Mouse (Mus musculus): ENCODE data around the gene Hprt.
"Not testable (repeated sequence)": the region's sequence is repeated elsewhere in the genome, so short reads cannot be mapped to it uniquely, and the experiment has no call there.

Gene Hprt

DNA sequence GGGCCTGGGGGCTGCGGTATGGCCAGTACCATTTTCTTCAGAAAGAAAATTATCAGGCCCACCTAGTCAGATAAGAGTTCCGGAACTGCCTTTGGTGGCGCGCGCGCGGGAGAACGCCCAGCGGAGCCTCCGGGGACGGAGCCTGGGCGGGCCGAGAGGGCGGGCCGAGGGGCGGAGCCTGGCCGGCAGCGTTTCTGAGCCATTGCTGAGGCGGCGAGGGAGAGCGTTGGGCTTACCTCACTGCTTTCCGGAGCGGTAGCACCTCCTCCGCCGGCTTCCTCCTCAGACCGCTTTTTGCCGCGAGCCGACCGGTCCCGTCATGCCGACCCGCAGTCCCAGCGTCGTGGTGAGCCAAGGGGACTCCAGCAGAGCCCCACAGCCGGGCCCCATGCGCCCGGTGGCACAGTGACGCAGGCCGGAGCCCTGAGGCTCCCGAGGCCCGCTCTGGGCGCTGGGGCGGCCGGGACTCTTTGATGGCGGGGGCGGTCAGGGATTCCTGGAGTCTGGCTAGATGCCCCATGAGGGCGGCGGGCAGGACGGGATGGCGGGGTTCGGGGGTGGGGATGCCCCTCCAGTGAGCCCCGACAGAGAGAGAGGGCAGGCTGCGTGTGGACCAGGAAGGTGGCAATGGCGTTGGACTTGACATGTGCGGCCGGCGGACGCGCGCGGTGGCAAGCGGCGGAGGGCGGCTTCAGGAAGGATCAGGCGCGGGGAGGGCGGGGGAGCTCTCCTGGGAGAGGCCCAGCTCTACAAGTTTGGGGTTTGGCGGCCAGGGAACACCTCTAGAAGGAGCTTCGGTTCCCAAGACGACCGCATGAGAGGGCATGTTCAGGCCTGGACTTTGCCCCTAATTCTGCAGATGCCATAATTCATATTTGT lies at the start of gene Hprt:
Gene Hprt, plus strand, starts transcription at position 233 of the 879 bp plus-strand sequence.
- DNase-seq (ENCODE audit: low spot score) = peak; percentile 85

DNA sequence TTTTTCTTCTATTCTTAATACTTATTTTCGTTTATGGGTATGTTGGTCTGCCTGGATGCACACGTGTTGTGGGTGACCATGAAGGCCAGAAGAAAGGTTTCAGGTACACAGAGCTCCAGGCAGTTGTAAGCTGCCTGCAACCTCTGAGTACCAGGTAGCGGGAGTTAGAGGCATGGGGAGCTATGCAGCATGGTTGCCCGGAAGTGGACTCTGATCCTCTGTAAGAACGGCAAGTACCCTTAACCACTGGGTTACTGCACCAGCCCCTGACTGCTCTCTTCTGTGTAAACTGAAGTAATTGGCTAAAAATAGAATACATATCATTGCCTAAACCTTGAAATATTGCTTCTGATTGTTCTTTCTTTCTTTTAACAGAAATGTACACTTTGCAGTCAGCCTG lies 42.4 kb upstream of the Hprt start:
- no peak for DNase-seq (ENCODE audit: low spot score)

DNA sequence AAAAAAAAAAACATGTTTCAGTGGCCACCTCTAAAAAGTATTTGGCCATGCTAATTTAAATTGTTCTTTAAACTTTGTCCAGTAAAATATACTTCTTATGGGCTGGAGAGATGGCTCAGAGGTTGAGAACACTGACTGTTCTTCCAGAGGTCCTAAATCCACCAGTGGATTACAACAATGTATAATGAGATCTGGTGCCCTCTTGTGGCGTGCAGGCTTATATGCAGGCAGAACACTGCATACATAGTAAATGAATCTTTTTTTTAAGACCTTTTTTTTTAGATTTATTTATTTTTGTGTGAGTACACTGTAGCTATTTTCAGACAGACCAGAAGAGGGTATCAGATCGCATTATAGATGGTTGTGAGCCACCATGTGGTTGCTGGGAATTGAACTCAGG lies 38.2 kb upstream of the Hprt start:
- DNase-seq (ENCODE audit: low spot score) = peak; percentile 54

DNA sequence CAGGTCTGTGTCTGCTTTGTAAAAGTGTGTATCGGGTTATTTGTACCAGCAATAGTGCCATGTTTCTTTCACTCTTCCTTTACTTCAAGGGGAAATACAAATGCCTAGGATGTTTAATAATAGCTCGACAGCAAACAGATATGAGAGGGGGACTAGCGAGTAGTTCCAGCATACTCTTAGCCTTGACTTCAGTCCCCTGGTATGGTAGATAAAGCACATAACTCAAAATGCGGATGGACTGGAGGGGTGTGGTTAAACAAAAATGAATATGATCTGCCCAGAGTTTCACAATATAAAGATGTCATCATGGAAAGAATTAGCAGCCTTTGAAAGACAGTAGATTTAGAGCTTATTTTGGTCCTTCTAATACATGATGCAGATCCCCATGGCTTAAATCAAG lies 31.0 kb upstream of the Hprt start:
- no peak for DNase-seq (ENCODE audit: low spot score)

DNA sequence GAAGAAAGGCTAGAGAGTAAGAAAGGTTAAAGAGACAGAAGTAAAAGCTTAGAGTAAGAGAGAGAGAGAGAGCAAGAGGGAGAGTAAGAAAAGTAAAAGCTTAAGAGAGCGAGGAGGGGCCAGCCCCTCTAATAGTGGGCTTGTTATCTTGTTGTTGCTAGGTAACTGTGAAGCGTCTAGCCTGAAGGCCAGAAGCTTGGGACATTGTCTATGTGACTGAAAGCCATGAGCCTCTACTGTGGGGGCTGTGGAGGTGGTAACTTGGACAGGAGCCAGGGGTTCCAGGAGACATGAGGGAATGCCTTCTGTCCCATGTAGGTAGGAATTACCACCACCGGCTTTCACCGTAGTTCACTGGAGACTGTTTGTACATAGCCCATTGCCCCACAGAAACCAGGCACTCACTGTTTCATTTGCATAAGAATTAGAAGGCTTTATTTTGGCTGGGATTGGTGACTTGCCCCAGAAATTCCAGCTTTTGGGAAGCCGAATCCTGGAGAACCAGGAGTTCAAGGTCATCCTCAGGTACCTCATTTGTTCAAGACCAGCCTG lies 26.3 kb upstream of the Hprt start:
- DNase-seq (ENCODE audit: low spot score) = peak; percentile 19

DNA sequence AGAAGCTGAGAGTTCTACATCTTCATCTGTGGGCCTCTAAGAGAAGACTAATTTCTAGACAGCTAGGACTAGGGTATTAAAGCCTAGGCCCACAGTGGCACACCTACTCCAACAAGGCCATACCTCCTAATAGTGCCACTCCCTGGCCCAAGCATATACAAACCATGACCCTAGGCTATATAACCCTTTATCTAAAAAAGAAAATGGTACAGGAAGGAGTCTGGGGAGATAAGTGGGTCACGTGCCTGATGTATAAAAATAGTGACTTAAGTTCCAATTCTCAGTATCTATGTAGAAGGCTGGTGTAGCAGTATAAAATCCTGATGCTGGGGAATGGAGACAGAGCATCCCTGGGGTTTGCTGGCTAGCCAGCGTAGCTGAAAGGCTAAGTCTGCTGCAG lies 22.8 kb upstream of the Hprt start:
- no peak for DNase-seq (ENCODE audit: low spot score)

DNA sequence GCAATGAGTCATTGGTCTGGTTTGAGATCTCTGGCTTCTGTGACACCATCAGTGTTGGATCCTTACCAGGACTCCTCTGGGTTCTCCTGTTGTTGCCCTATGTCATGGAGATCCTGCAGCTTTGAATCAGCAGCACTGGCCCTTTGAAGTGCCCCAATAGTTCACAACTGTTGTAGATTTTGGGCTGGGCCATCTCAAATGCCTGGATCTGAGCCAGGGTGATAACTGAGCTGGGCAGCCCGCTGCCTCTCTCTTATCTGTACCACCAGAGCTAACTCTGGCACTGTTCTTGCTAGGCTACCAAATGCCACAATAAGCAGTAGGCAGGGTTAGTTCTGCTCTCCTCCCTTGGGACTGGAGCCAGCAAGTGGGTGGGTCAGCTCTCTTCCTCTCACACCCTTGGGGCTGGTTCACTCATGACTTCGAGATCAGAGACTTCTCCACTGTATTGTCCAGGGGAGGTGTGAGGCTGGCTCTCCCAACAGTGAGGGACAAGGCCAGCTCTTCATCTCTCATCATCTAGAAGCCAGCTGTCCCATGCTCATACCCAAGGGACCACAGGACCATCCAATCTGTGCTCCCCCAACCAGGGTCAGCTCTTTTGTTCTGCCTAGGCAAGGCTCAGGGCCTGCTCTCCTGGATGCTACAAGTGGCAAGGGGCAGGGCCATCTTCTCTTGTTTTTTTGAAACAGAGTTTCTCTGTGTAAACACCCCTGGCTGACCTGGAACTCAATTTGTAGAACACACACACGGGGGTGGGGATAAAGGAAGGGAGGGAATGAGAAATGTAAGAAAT lies 16.5 kb upstream of the Hprt start:
- DNase-seq (ENCODE audit: low spot score) = no peak

DNA sequence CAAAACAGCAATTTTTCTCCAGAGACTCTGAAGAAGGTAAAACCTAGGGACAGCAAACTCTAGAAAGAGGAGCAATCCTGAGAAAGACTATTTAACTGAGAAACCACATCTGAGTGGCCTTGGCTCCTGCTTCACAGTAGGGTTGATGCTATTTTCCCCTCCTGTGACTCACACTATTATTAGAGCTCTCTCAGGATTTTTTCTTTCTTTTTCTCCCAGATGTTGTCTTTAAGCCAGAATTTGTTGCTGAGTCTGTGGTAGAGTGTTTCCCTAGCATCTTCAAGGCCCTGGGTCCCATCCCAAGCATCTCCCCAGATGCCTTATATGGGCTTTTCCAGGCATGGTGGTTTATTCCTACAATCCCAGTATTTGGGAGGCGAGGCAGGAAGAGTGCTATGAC lies 15.8 kb upstream of the Hprt start:
- DNase-seq (ENCODE audit: low spot score) = no peak

DNA sequence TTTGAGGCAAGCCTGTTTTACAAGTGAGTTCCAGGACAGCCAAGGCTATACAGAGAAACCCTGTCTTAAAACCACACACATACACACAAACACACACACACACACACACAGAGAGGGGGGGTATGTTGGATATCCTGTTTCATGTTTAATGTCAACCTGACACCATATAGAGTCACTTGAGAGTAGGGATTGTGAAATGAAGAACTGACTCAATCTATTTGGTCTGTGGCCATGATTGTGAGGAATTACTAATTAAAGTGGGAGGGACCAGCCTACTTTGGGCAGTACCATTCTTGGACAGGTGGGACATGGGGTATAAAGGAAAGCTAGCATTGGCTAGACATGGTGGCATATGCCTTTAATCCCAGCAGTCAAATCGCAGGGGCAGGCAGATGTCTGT lies 15.3 kb upstream of the Hprt start:
- no peak for DNase-seq (ENCODE audit: low spot score)

DNA sequence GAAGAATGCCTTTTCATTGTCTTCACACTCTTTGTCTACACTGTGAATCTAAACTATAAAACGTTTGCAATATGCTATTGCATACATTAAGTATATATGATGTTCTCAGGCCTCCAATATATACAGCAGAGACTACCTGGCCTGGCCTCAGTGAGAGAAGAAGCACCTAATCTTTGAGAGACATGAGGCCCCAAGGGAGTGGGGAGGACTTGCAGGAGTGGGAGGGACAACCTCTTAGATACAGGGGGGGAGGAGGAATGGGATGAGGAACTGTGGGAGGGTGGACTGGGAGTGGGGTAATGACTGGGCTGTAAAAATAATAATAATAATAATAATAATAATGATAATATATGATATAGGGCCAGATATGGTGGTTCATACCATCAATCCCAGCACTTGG lies 9.4 kb upstream of the Hprt start:
- no peak for DNase-seq (ENCODE audit: low spot score)

DNA sequence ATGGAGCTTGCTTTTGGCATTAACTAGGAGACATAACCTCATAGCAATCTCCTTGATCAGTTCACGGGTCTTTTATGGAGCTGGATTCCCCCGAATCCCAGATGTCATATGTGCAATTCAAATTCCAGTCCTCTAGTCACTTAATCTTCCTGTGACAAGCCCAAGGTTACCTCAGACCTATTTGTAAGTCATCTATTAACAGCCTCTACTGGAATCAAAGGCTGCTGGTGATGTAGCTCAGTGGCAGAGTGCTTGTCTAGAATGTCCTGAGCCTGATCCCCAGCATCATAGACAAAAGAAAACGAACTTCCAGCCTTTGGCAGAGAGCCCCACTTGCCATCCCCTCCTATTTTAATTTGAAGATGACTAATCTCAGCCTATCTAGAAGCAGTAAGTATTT lies 6.6 kb upstream of the Hprt start:
- no peak for DNase-seq (ENCODE audit: low spot score)

DNA sequence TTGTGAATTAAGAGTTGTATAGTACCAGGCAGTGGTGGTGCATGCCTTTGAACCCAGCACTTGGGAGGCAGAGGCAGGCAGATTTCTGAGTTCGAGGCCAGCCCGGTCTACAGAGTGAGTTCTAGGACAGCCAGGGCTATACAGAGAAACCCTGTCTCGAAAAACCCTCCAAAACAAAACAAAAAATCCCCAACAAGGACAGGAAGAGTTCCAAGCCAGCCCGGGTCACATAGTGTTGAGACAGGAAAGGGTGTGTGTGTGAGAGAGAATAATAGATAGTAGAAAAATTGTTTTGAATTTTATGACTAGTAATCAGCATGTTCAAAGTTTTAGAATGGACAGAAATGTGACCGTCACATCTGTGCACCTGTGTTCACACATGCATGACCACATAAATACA lies 6.8 kb downstream of the Hprt start:
- DNase-seq (ENCODE audit: low spot score) = not testable (repeated sequence)

DNA sequence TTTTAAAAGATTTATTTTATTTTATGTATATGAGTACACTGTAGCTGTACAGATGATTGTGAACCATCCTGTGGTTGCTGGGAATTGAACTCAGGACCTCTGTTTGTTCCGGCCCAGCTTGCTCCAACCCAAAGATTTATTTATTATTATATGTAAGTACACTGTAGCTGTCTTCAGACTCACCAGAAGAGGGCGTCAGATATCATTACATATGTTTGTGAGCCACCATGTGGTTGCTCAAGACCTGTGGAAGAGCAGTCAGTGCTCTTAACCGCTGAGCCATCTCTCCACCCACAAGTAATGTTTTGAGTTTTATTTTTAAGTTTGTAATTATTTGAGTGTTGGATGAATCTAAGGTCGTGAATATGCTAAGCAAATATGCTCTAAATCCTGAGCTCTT lies 16.9 kb downstream of the Hprt start:
- DNase-seq (ENCODE audit: low spot score) = peak; percentile 21

DNA sequence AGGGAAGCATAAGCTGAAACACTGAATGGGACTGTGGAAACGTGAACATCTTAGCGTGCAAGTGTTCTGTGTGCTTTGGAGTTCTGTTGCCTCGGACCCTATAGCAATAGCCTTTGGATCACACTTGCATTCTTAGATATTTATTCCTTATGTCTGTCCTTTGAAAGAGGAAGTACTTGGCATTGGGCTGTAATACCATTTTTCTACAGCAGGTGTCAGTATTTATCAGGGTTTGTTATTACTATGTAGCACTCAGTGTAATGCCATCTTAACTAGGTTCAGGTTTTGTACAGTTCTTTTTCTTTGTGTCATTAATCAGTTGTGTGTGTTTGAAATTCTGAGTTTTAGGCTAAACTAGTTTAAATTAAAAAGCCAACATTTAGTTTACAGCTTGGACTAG lies 18.1 kb downstream of the Hprt start:
- DNase-seq (ENCODE audit: low spot score) = peak; percentile 87

DNA sequence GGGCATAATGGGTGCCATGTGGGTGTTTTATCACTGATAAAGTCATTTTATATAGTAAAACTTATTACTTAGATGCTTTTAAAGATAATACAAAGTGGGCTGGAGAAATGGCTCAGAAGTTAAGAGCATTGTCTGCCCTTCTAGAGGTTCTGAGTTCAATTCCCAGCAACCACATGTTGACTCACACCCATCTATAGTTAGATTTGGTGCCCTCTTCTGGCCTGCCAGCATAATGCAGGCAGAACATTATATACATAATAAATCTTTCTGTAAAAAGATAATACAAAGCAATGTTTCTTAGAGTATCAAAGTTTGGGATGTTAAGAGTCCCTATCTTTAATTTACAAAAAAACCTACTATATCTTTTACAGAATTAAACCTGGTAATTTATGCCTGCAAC lies 27.6 kb downstream of the Hprt start:
- peak; percentile 17 for DNase-seq (ENCODE audit: low spot score)

DNA sequence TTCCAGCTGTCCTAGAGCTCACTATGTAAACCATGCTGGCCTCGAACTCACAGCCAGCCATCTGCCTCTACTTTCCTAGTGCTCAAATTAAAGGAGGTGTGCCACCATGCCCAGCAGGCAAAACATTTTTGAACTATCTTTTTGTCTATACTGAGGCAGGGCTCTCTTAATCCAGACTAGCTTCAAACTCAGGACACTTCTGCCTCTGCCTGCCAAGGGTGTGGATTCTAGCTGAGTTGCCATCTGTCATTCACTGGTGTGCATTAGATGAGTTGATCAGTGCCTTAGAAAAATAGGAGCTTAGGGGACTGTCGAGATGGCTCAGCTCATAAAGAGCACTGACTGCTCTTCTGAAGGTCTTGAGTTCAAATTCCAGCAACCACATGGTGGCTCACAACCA lies 35.1 kb downstream of the Hprt start:
- no peak for DNase-seq (ENCODE audit: low spot score)

DNA sequence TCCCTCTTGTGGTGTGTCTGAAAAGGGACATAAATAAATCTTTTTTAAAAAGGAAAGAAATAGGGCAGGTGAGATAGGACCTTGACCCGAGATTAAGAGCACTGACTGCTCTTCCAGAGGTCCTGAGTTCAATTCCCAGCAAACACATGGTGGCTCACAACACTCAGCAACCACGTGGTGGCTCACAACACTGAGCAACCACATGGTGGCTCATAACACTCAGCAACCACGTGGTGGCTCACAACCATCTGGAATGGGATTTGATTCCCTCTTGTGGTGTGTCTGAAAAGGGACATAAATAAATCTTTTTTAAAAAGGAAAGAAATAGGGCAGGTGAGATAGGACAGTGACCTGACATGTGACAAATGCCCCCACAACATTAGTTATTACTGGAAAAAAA lies 36.3 kb downstream of the Hprt start:
- peak; percentile 20 for DNase-seq (ENCODE audit: low spot score)

DNA sequence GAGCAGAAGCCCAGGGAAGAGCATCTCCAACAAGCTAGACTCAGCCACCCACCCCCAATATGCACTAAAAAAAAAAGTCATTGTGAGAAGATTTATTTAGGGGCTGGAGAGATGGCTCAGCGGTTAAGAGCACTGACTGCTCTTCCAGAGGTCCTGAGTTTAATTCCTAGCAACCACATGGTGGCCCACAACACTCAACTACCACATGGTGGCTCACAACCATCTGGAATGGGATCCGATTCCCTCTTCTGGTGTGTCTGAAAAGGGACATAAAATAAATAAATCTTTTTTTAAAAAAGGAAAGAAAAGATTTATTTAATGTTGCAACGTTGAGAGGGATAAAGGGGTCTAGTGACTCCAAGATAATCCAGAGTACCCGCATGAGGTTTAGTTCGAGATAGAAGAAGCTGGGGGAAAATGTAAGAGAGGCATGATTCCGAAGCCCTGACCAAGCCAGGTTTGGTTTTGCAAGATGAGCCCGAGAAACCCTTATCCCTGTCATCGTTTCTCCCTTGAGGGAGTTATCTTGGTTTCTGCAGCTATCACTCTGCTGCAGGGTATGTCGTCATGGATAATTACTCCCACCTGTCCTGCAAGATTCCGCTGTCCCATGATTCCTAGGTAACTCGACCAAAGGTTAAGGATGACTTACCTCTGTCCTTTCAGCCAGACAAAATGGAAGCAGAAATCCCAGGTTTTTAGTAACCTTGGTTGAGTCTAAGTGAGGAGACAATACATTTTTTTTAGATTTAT lies 37.7 kb downstream of the Hprt start:
- no peak for DNase-seq (ENCODE audit: low spot score)

DNA sequence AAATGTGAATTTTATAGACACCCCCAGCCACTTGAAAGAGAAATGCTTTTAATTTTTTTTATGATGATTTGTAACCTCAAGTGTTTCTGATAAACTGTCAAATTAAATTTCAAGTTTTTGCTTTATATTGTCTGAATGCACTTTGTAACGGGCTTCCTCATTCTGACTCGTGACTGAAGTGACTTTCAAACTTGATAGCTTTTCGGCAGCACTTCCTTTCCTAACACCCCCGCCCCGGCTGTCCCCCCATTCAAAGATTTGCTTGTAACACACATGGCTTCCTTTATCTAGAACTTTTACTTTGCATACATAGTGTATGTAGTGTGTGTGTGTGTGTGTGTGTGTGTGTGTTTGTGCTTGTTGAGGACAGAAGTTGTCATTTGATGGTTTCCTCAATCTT lies 41.6 kb downstream of the Hprt start:
- DNase-seq (ENCODE audit: low spot score) = no peak

DNA sequence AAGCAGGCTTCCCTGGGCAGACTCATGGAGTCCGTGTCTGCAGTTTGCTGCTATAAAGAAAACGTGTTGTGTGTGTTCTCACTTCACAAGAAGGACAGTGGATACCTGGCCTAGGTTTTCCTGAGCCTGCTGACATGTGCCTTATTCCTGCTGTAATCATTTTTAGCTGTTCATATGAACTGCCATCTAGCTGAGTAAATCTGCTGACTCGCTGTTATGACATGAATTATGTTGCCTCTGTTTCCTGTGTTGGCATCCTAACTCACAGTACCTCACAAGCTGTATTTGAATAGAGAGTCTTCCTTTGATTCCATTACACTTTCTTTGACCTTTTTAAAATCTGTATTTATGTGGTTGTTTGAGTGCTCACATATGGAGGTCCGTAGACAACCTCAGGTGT lies 50.3 kb downstream of the Hprt start:
- no peak for DNase-seq (ENCODE audit: low spot score)

DNA sequence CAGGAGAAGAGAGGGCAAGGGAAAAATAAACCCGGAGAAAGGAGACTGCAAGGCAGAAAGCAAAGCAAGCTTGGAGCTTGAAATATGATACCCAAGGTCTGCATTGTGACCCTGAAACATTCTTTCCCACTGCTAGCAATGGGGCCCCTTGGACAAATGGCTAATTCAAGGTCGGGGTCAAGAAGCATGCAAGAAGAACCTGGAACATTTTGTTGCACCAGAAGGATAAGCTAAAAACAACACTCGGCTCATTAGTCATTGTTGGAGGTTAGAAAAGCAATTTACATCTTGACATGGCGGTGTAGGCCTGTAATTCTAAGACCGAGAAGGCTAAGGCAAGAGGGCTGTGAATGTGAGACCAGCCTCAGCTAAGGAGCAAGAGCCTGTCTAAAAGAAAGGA lies 51.7 kb downstream of the Hprt start:
- DNase-seq (ENCODE audit: low spot score) = no peak

DNA sequence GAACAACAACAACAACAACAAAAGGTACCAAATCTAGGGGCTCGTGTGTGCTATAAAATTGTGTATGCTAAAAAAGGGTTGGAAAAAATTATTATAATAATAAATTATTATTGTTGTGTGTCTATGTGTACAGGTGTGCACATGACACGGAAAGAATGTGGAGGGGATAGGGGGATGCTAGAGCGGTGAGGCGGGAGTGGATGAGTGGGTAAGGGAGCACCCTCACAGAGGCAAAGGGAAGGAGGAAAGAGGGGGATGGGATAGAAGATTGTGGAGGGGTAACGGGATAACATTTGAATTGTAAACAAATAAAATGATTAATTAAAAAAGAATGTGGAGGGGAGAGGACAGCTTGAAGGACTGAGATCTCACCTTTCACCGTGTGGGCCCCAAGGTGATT lies 52.2 kb downstream of the Hprt start:
- no peak for DNase-seq (ENCODE audit: low spot score)
